Mouse (Mus musculus): Measurements from ENCODE around the gene Abcg5. TPM values are rescaled to one million over a fixed set of nuclear protein-coding genes. Genes with fewer than 3 reads are reported as not detected.

The Abcg5 gene
- total and polyA plus RNA-seq, 3 experiments = not detected

GRCm38 (mm10) chr17:84725163-84725562 is 42.4 kb upstream of the Abcg5 start:
- H3K27me3 ChIP-seq (ENCODE audit: control insufficient read depth in 1 of 2, insufficient read depth in 2 of 2, low read length in 2 of 2) = no peaks in the 10 kb centered on the region
- no peak overlapping the region for H3K27ac ChIP-seq (ENCODE audit: control insufficient read depth, low read depth, low read length)
- no peaks in the 10 kb centered on the region for H3K9me3 ChIP-seq (replicated peaks; ENCODE audit: insufficient read depth, low read length)
- no peak for TF ChIP-seq E2F4 (IDR thresholded peaks at IDR 0.05; ENCODE audit: borderline replicate concordance, low read depth, low read length)
- TF ChIP-seq ZC3H11A (IDR thresholded peaks at IDR 0.05; ENCODE audit: low read depth, low read length) = no peak
- no peak for TF ChIP-seq EP300 (IDR thresholded peaks at IDR 0.05; ENCODE audit: low read depth in 1 of 2, low read length in 2 of 2)
- no peak for TF ChIP-seq KAT2A (conservative IDR thresholded peaks at IDR 0.05; ENCODE audit: low read depth, low read length)
- no peak for TF ChIP-seq POLR2A (IDR thresholded peaks at IDR 0.05; ENCODE audit: control insufficient read depth in 1 of 2, insufficient read depth in 1 of 2, low read depth in 1 of 2, low read length in 2 of 2, poor library complexity in 1 of 2)
- no peak for TF ChIP-seq TCF12 (IDR thresholded peaks at IDR 0.05; ENCODE audit: low read depth, low read length)
- TF ChIP-seq NELFE (IDR thresholded peaks at IDR 0.05; ENCODE audit: low read depth, low read length) = no peak
- TF ChIP-seq ELF1 (IDR thresholded peaks at IDR 0.05; ENCODE audit: low read depth, low read length) = no peak
- no peak for TF ChIP-seq MYC (IDR thresholded peaks at IDR 0.05; ENCODE audit: low read depth, low read length)
- TF ChIP-seq MAFK (IDR thresholded peaks at IDR 0.05; ENCODE audit: borderline replicate concordance, low read depth, low read length) = no peak
- no peak for TF ChIP-seq USF2 (IDR thresholded peaks at IDR 0.05; ENCODE audit: borderline replicate concordance in 1 of 2, insufficient read depth in 1 of 2, low read depth in 1 of 2, low read length in 2 of 2)
- TF ChIP-seq ZNF384 (IDR thresholded peaks at IDR 0.05; ENCODE audit: low read depth, low read length) = no peak
- no peak for TF ChIP-seq SIN3A (IDR thresholded peaks at IDR 0.05; ENCODE audit: low read length)
- H3K4me1 ChIP-seq (ENCODE audit: control insufficient read depth in 1 of 2, insufficient read depth in 2 of 2, low read length in 2 of 2) = peaks cover 4 to 6% of the 10 kb centered on the region in 2 experiments
- no peak overlapping the region for H3K9ac ChIP-seq (ENCODE audit: control insufficient read depth, low read depth, low read length, poor library complexity, severe bottlenecking)
- H3K79me2 ChIP-seq (ENCODE audit: control insufficient read depth, insufficient read depth, low read length, poor library complexity) = no peaks in the 10 kb centered on the region
- peaks cover 10 to 27% of the 10 kb centered on the region in 2 experiments for H3K36me3 ChIP-seq (ENCODE audit: control insufficient read depth in 1 of 2, insufficient read depth in 2 of 2, low read length in 2 of 2)
- no peak for DNase-seq (ENCODE audit: low read depth, low spot score)
- H3K4me3 ChIP-seq (ENCODE audit: control insufficient read depth in 1 of 2, insufficient read depth in 1 of 2, low read depth in 2 of 2, low read length in 2 of 2) = no peak overlapping the region

- Histone ChIP-seq H3K79me2 (ENCODE audit: control insufficient read depth, insufficient read depth, low read length, poor library complexity) (no peaks in the 10 kb centered on the region), H3K9me3 (replicated peaks; ENCODE audit: insufficient read depth, low read length) (no peaks in the 10 kb centered on the region), H3K4me1 (ENCODE audit: control insufficient read depth in 1 of 2, insufficient read depth in 2 of 2, low read length in 2 of 2) (peaks cover 3 to 4% of the 10 kb centered on the region in 2 experiments), H3K27me3 (ENCODE audit: control insufficient read depth in 1 of 2, insufficient read depth in 2 of 2, low read length in 2 of 2) (no peaks in the 10 kb centered on the region), H3K4me3 (ENCODE audit: control insufficient read depth in 1 of 2, insufficient read depth in 1 of 2, low read depth in 2 of 2, low read length in 2 of 2) (no peak overlapping the region), H3K36me3 (ENCODE audit: control insufficient read depth in 1 of 2, insufficient read depth in 2 of 2, low read length in 2 of 2) (peaks cover 7 to 21% of the 10 kb centered on the region in 2 experiments), H3K9ac (ENCODE audit: control insufficient read depth, low read depth, low read length, poor library complexity, severe bottlenecking) (no peak overlapping the region), H3K27ac (ENCODE audit: control insufficient read depth, low read depth, low read length) (no peak overlapping the region)
- DNase-seq (ENCODE audit: low read depth, low spot score) = no peak
- TF ChIP-seq TAL1 (IDR thresholded peaks at IDR 0.05; ENCODE audit: low read length) = no peak
- TF ChIP-seq MYB (IDR thresholded peaks at IDR 0.05; ENCODE audit: low read depth, low read length) = no peak
- TF ChIP-seq MAX (IDR thresholded peaks at IDR 0.05; ENCODE audit: low read length) = no peak
- no peak for TF ChIP-seq SIN3A (IDR thresholded peaks at IDR 0.05; ENCODE audit: low read length)
- TF ChIP-seq GATA1 (IDR thresholded peaks at IDR 0.05; ENCODE audit: low read depth, low read length) = no peak
- no peak for TF ChIP-seq ETS1 (IDR thresholded peaks at IDR 0.05; ENCODE audit: low read depth, low read length)
- no peak for TF ChIP-seq ZNF384 (IDR thresholded peaks at IDR 0.05; ENCODE audit: low read depth, low read length)
- TF ChIP-seq KAT2A (conservative IDR thresholded peaks at IDR 0.05; ENCODE audit: low read depth, low read length) = no peak
- TF ChIP-seq TBP (IDR thresholded peaks at IDR 0.05; ENCODE audit: low read depth, low read length) = no peak
Observed at GRCm38 (mm10) chr17:84724028-84724427, 41.2 kb upstream of the Abcg5 start.

Measured in MEL (cell line).